Mouse (Mus musculus) forebrain, postnatal 0 days (tissue): Measurements from ENCODE around the gene Cyth3. TPM values are rescaled to one million over a fixed set of nuclear protein-coding genes. Genes with fewer than 3 reads are reported as not detected.

Experiments used
- ATAC-seq: fragments of 200-750 bp; cut with Nextera tagmentation; 2 replicates; pipeline ENCODE4 v1.8.0; 2017; ENCODE audit warnings: mild to moderate bottlenecking, moderate library complexity
- DNase-seq: peaks from one replicate; pipeline ENCODE4 v3.0.0-alpha.2; 2015
- H3K27ac ChIP-seq: fragments of 300-500 bp; sonication (generic); 2 replicates; pipeline ENCODE4 v1.5.1; 2014; ENCODE audit warnings: low read depth, mild to moderate bottlenecking, antibody characterized with exemption, low read length, moderate library complexity, mixed read lengths
- H3K27me3 ChIP-seq: fragments of 300-500 bp; sonication (generic); 2 replicates; pipeline ENCODE4 v1.6.1; 2014; ENCODE audit warnings: mild to moderate bottlenecking, low read length, mixed read lengths; ENCODE audit not compliant: insufficient read depth
- H3K36me3 ChIP-seq: fragments of 300-500 bp; sonication (generic); 2 replicates; pipeline ENCODE4 v1.6.1; 2014; ENCODE audit warnings: mild to moderate bottlenecking, moderate library complexity; ENCODE audit not compliant: insufficient read depth
- H3K4me1 ChIP-seq: fragments of 300-500 bp; sonication (generic); 2 replicates; pipeline ENCODE4 v1.6.1; 2014; ENCODE audit warnings: antibody characterized with exemption; ENCODE audit not compliant: insufficient read depth
- H3K4me2 ChIP-seq: fragments of 300-500 bp; sonication (generic); 2 replicates; pipeline ENCODE4 v1.6.1; 2014; ENCODE audit warnings: low read depth, mild to moderate bottlenecking, moderate library complexity
- H3K4me3 ChIP-seq: fragments of 300-500 bp; sonication (generic); 2 replicates; pipeline ENCODE4 v1.5.1; 2014; ENCODE audit warnings: low read depth, low read length, mixed read lengths
- H3K9ac ChIP-seq: fragments of 300-500 bp; sonication (generic); 2 replicates; pipeline ENCODE4 v1.6.1; 2014; ENCODE audit warnings: mild to moderate bottlenecking
- H3K9me3 ChIP-seq: fragments of 300-500 bp; sonication (generic); 2 replicates; pipeline ENCODE4 v1.6.1; 2016; ENCODE audit warnings: low read length
- CTCF ChIP-seq: sonication (generic); IDR thresholded peaks from 2 replicates; pipeline ENCODE4 v1.5.1; 2016; ENCODE audit warnings: antibody characterized with exemption, control low read depth, low read depth
- WGBS: fragments of 180-500 bp; shearing (Covaris S2); extraction: QIAGEN DNeasy Blood & Tissue Kit; methylation state at CpG from one replicate; pipeline ENCODE4 v1.1.7; 2014; 5-methylcytosine and 5-hydroxymethylcytosine counted together
- polyA plus RNA-seq: library from polyadenylated mRNA; unstranded; fragments of >200 nt; fragmentation: Nextera tagmentation; extraction: Ambion mirVana; gene quantifications from 2 replicates; pipeline ENCODE4 v1.2.1, GENCODE M21; 2015
- total RNA-seq: library from RNA; depleted of rRNA; stranded (reverse); fragments of >200 nt; gene quantifications from 2 replicates; pipeline ENCODE4 v1.2.3, GENCODE M21; 2014

The Cyth3 gene
- total and polyA plus RNA-seq, 2 experiments from 2014 or later = 42.5 to 63.4 TPM

- Histone ChIP-seq H3K4me3 (no peak overlapping the region), H3K4me1 (no peaks in the 10 kb centered on the region), H3K27me3 (no peaks in the 10 kb centered on the region), H3K4me2 (no peak overlapping the region), H3K9ac (no peak overlapping the region), H3K9me3 (no peaks in the 10 kb centered on the region), H3K36me3 (no peaks in the 10 kb centered on the region), H3K27ac (no peak overlapping the region)
- whole genome bisulfite sequencing = 87% methylated on average over 2 of the region's 2 CpGs
- DNase-seq (no peak), ATAC-seq (no peak)
- TF ChIP-seq CTCF = no peak
These were observed 6.9 kb upstream of the Cyth3 start for GRCm38 (mm10) chr5:143615353-143615752.

GRCm38 (mm10) chr5:143616116-143616515 lies 6.1 kb upstream of the Cyth3 start:
- no peaks in the 10 kb centered on the region for H3K27me3 ChIP-seq
- DNase-seq (no peak), ATAC-seq (no peak)
- no peak for TF ChIP-seq CTCF
- no peak overlapping the region for H3K27ac ChIP-seq
- H3K4me3 ChIP-seq = no peak overlapping the region
- no peaks in the 10 kb centered on the region for H3K9me3 ChIP-seq
- WGBS = 91% methylated on average over 4 of the region's 4 CpGs
- H3K9ac ChIP-seq = no peak overlapping the region
- no peaks in the 10 kb centered on the region for H3K36me3 ChIP-seq
- no peaks in the 10 kb centered on the region for H3K4me1 ChIP-seq
- H3K4me2 ChIP-seq = no peak overlapping the region

- no peak for TF ChIP-seq CTCF
These were observed 5.5 kb upstream of the Cyth3 start for GRCm38 (mm10) chr5:143616657-143617329.

GRCm38 (mm10) chr5:143617487-143618209 lies 4.6 kb upstream of the Cyth3 start:
- ATAC-seq (no peak), DNase-seq (no peak)
- Histone ChIP-seq H3K9ac (no peak overlapping the region), H3K4me1 (no peaks in the 10 kb centered on the region), H3K9me3 (no peaks in the 10 kb centered on the region), H3K4me2 (no peak overlapping the region), H3K27me3 (no peaks in the 10 kb centered on the region), H3K27ac (no peak overlapping the region), H3K4me3 (no peak overlapping the region), H3K36me3 (no peaks in the 10 kb centered on the region)
- TF ChIP-seq CTCF = no peak
- 58% methylated on average over 10 of the region's 10 CpGs for WGBS

More at GRCm38 (mm10) chr5:143616657-143617329, 5.5 kb upstream of the Cyth3 start:
- Histone ChIP-seq H3K9ac (no peak overlapping the region), H3K27me3 (no peaks in the 10 kb centered on the region), H3K27ac (no peak overlapping the region), H3K36me3 (no peaks in the 10 kb centered on the region), H3K4me3 (no peak overlapping the region), H3K4me2 (no peak overlapping the region), H3K9me3 (no peaks in the 10 kb centered on the region), H3K4me1 (no peaks in the 10 kb centered on the region)
- DNase-seq (no peak), ATAC-seq (no peak)
- WGBS = 87% methylated on average over 3 of the region's 3 CpGs

GRCm38 (mm10) chr5:143618585-143618984 lies 3.7 kb upstream of the Cyth3 start:
- no peak overlapping the region for H3K27ac ChIP-seq
- WGBS = 60% methylated on average over 7 of the region's 7 CpGs

GRCm38 (mm10) chr5:143620196-143620595 lies 2.1 kb upstream of the Cyth3 start:
- Histone ChIP-seq H3K27me3 (no peaks in the 10 kb centered on the region), H3K27ac (no peak overlapping the region), H3K4me2 (no peak overlapping the region), H3K36me3 (no peaks in the 10 kb centered on the region), H3K9me3 (no peaks in the 10 kb centered on the region), H3K4me3 (no peak overlapping the region), H3K4me1 (peaks cover 10% of the 10 kb centered on the region; the same call in 1 of the 2 replicates), H3K9ac (no peak overlapping the region)
- TF ChIP-seq CTCF = no peak
- DNase-seq = no peak
- 48% methylated on average over 1 of the region's 1 CpGs for WGBS
- ATAC-seq = no peak

More at GRCm38 (mm10) chr5:143618585-143618984, 3.7 kb upstream of the Cyth3 start:
- Histone ChIP-seq H3K9ac (no peak overlapping the region), H3K4me3 (no peak overlapping the region), H3K9me3 (no peaks in the 10 kb centered on the region), H3K4me1 (peaks cover 5% of the 10 kb centered on the region; the same call in 1 of the 2 replicates), H3K27me3 (no peaks in the 10 kb centered on the region), H3K36me3 (no peaks in the 10 kb centered on the region), H3K4me2 (no peak overlapping the region)
- TF ChIP-seq CTCF = no peak
- DNase-seq (no peak), ATAC-seq (no peak)

GRCm38 (mm10) chr5:143620941-143621340 lies 1.3 kb upstream of the Cyth3 start:
- Histone ChIP-seq H3K4me1 (peaks cover 14% of the 10 kb centered on the region; the same call in 1 of the 2 replicates), H3K9me3 (no peaks in the 10 kb centered on the region), H3K9ac (no peak overlapping the region), H3K4me3 (no peak overlapping the region), H3K4me2 (no peak overlapping the region), H3K36me3 (no peaks in the 10 kb centered on the region), H3K27me3 (no peaks in the 10 kb centered on the region), H3K27ac (no peak overlapping the region)
- DNase-seq (no peak), ATAC-seq (no peak)
- 30% methylated on average over 13 of the region's 13 CpGs for WGBS
- TF ChIP-seq CTCF = no peak
